Comparison of ENCODE assay signal across 10 mouse cellular contexts in the genomic region with DNA sequence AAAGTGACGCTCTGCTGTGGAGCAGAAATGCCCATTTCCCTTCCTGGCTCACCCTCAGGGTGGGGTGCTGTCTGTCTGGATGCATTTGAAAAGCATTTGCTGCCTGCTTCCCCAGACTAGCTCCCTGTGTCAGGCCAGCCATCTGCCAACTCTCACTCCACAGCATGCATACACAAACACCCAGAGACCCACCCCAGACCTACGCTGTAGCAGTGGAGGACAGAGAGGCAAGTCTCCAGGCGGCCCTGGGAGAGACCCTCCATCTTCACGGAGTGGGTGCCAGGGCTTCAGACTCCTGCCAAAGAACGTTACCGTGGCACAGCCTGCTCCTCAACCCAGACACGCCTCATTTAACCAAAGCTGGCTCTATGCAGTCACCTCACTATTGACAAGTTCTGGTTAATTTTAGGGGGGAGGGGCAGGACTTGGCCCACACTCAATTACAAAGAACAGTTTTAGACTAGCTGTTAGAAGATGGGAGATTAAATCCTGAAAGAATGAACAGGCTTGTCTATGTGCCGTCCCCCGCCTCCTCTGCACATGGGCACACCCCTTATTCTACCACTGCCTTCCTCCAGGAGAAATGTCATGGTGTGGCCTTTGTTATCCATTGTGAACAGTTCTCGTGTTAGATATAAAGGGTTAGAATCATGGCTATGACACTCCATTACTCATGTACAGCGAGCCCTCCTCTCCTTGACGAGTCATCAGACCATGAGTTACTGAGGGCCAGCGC. TPM values are rescaled to one million over a fixed set of nuclear protein-coding genes. Genes with fewer than 3 reads are reported as not detected.
DNase-seq lines count a peak whose midpoint lies in the region; ATAC-seq lines count a peak whose summit lies in the region.
"Had no signal": no experiment of that assay in that cellular context is flagged by ENCODE, and none has a peak within 500 bp of the region (broad histone marks: within the 10 kb centered on the region; RNA-seq: fewer than 3 reads in every experiment).

No protein-coding gene starts in this region.

- no peak overlapping the region for H3K4me3 ChIP-seq in midbrain, embryonic 14.5 days (replicated peaks; ENCODE audit: low read depth, low read length)
- H3K4me3 ChIP-seq in midbrain, embryonic 10.5 days, result no peak overlapping the region
- no peak overlapping the region for H3K4me3 ChIP-seq in intestine, embryonic 15.5 days (replicated peaks)
- H3K4me3 ChIP-seq in neural tube, embryonic 13.5 days, result no peak overlapping the region

- no peaks in the 10 kb centered on the region for H3K4me1 ChIP-seq in midbrain, embryonic 14.5 days (ENCODE audit: control insufficient read depth, insufficient read depth, low read length)
- H3K4me1 ChIP-seq in midbrain, embryonic 10.5 days, result peaks cover 6% of the 10 kb centered on the region
- peaks cover 10% of the 10 kb centered on the region; the same call in 1 of the 2 replicates for H3K4me1 ChIP-seq in intestine, embryonic 15.5 days (replicated peaks)
- H3K4me1 ChIP-seq in neural tube, embryonic 13.5 days (replicated peaks), result peaks cover 11% of the 10 kb centered on the region

- ATAC-seq in midbrain, embryonic 14.5 days (ENCODE audit: low FRiP score, low TSS enrichment), result peak; percentile 68
- peak; percentile 10 for ATAC-seq in intestine, embryonic 15.5 days
- peak; percentile 91 for ATAC-seq in neural tube, embryonic 13.5 days (ENCODE audit: low read depth)

- H3K9me3 ChIP-seq in midbrain, embryonic 14.5 days (ENCODE audit: control insufficient read depth, low read length), result no peaks in the 10 kb centered on the region
- no peaks in the 10 kb centered on the region for H3K9me3 ChIP-seq in midbrain, embryonic 10.5 days (replicated peaks)
- H3K9me3 ChIP-seq in intestine, embryonic 15.5 days, result no peaks in the 10 kb centered on the region
- H3K9me3 ChIP-seq in neural tube, embryonic 13.5 days, result no peaks in the 10 kb centered on the region

- no peak overlapping the region for H3K4me2 ChIP-seq in midbrain, embryonic 14.5 days (ENCODE audit: low read length)
- no peak overlapping the region for H3K4me2 ChIP-seq in intestine, embryonic 15.5 days (replicated peaks)
- no peak overlapping the region for H3K4me2 ChIP-seq in neural tube, embryonic 13.5 days

- H3K9ac ChIP-seq in midbrain, embryonic 14.5 days (replicated peaks; ENCODE audit: low read length), result no peak overlapping the region
- H3K9ac ChIP-seq in intestine, embryonic 15.5 days, result no peak overlapping the region
- no peak overlapping the region for H3K9ac ChIP-seq in neural tube, embryonic 13.5 days

- no peak overlapping the region for H3K27ac ChIP-seq in midbrain, embryonic 14.5 days (replicated peaks; ENCODE audit: low read depth, low read length)
- H3K27ac ChIP-seq in midbrain, embryonic 10.5 days (replicated peaks), result no peak overlapping the region
- peak overlapping the region; percentile 72; the same call in 1 of the 2 replicates for H3K27ac ChIP-seq in intestine, embryonic 15.5 days
- peak overlapping the region; percentile 62 for H3K27ac ChIP-seq in neural tube, embryonic 13.5 days (replicated peaks)

- peak; percentile 52 to 53 for DNase-seq in cerebellum, postnatal 25 days
- DNase-seq in cerebellum, adult 9-10 months, result no peak
- peak; percentile 57 for DNase-seq in midbrain, embryonic 14.5 days
- DNase-seq in midbrain, embryonic 10.5 days (ENCODE audit: low spot score), result no peak
- DNase-seq in gastrocnemius, postnatal 14 days, result no peak
- DNase-seq in thymus, adult 18-20 months, result no peak
- DNase-seq: adrenal gland, adult 8-10 months had no signal

- 54% methylated on average over 13 of the region's 13 CpGs for WGBS in midbrain, embryonic 14.5 days
- 82% methylated on average over 13 of the region's 13 CpGs for WGBS in midbrain, embryonic 10.5 days
- WGBS in intestine, embryonic 15.5 days, result 46% methylated on average over 13 of the region's 13 CpGs
- WGBS in neural tube, embryonic 13.5 days, result 42% methylated on average over 13 of the region's 13 CpGs

- H3K36me3 ChIP-seq in midbrain, embryonic 14.5 days (ENCODE audit: control insufficient read depth, insufficient read depth, low read length), result 0 out of 2 replicates have a peak, but pooled peaks cover 2% of the 10 kb centered on the region
- H3K36me3 ChIP-seq in midbrain, embryonic 10.5 days, result no peaks in the 10 kb centered on the region
- H3K36me3 ChIP-seq in intestine, embryonic 15.5 days, result no peaks in the 10 kb centered on the region
- H3K36me3 ChIP-seq in neural tube, embryonic 13.5 days, result 0 out of 2 replicates have a peak, but pooled peaks cover 3% of the 10 kb centered on the region

- intact Hi-C loops in gastrocnemius, postnatal 14 days (cut with DNase I; ENCODE audit: low total_unique reads), result no loop called here

- no peaks in the 10 kb centered on the region for H3K27me3 ChIP-seq in midbrain, embryonic 14.5 days (ENCODE audit: control insufficient read depth, insufficient read depth, low read length)
- no peaks in the 10 kb centered on the region for H3K27me3 ChIP-seq in midbrain, embryonic 10.5 days (ENCODE audit: low read depth, poor library complexity, severe bottlenecking)
- no peaks in the 10 kb centered on the region for H3K27me3 ChIP-seq in intestine, embryonic 15.5 days (replicated peaks)
- H3K27me3 ChIP-seq in neural tube, embryonic 13.5 days, result no peaks in the 10 kb centered on the region

RNA-seq across cellular contexts. Expression of a gene that starts 47.4 kb away (rescaled TPM):
- 0.21 and 0.45 TPM in 2 replicates for polyA plus RNA-seq in midbrain, embryonic 14.5 days (2014; fragmentation: Nextera tagmentation; extraction: Ambion mirVana)
- polyA plus RNA-seq in midbrain, embryonic 10.5 days (2016; fragmentation: Nextera tagmentation; extraction: Ambion mirVana), result 0.02 TPM in 1 of 2 replicates, not detected in the other
- polyA plus RNA-seq in intestine, embryonic 15.5 days (2015; fragmentation: Nextera tagmentation; extraction: Ambion mirVana), result 1.3 and 1.5 TPM in 2 replicates
- polyA plus RNA-seq in neural tube, embryonic 13.5 days (2015; fragmentation: Nextera tagmentation; extraction: Ambion mirVana), result 0.19 and 0.42 TPM in 2 replicates
- under 1 TPM; 0.20 to 0.49 TPM for total RNA-seq in gastrocnemius, postnatal 14 days (2021)

RNA-seq across cellular contexts. Expression of a gene that starts 47.5 kb away (rescaled TPM):
- polyA plus RNA-seq in midbrain, embryonic 14.5 days (2014; fragmentation: Nextera tagmentation; extraction: Ambion mirVana), result 1.1 and 1.3 TPM in 2 replicates
- 0.49 and 0.99 TPM in 2 replicates for polyA plus RNA-seq in midbrain, embryonic 10.5 days (2016; fragmentation: Nextera tagmentation; extraction: Ambion mirVana)
- polyA plus RNA-seq in intestine, embryonic 15.5 days (2015; fragmentation: Nextera tagmentation; extraction: Ambion mirVana), result 0.74 and 0.76 TPM in 2 replicates
- polyA plus RNA-seq in neural tube, embryonic 13.5 days (2015; fragmentation: Nextera tagmentation; extraction: Ambion mirVana), result 0.74 and 1.2 TPM in 2 replicates
- under 1 TPM in 1 of 2 experiments, not detected in 1; 0.10 TPM for total RNA-seq in gastrocnemius, postnatal 14 days (2021)
- total RNA-seq: neutrophil, adult 5-6 weeks had no signal

Comparison
In these comparisons a context has a peak if more than half of its experiments do, and no peak if none do; other contexts are left out.
1. DNase-seq: peak in cerebellum, postnatal 25 days (2 of 2) and midbrain, embryonic 14.5 days (single experiment); none in cerebellum, adult 9-10 months (single experiment), midbrain, embryonic 10.5 days (single experiment), gastrocnemius, postnatal 14 days (single experiment) and thymus, adult 18-20 months (0 of 2).
2. ATAC-seq: peak in every context shown above with its lines; median percentile 91 in neural tube, embryonic 13.5 days; 68 in midbrain, embryonic 14.5 days; 10 in intestine, embryonic 15.5 days.
3. H3K27ac ChIP-seq: peak in intestine, embryonic 15.5 days (single experiment) and neural tube, embryonic 13.5 days (single experiment); none in midbrain, embryonic 14.5 days (single experiment) and midbrain, embryonic 10.5 days (single experiment).